Mouse (Mus musculus): ENCODE measurements around the gene Fam120a.

DNA sequence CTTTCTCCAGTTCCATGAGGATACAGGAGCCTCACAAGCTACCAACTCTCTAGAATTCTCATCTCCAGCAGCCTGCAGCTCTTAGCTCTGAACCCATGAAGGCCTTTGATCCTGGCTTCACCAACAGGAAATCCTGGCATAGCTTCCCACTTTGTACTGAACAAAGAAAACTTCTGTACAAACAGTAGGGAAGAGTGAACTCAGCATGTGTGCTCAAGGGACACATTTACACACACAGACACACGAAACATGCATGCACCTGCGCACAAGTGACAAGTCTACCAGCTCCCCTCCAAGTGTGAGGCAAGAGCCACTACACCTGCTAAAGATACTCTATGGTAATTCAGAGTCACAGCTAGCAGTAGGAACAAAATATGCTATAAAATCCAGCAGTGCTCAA is 45.1 kb downstream of the Fam120a start:
- TF ChIP-seq GATA1 (IDR thresholded peaks at IDR 0.05; ENCODE audit: borderline replicate concordance, low read length) (no peak), FLI1 (IDR thresholded peaks at IDR 0.05; ENCODE audit: low read length) (no peak)

Measured in megakaryocyte, embryonic 14.5 days (primary cell).